Mouse (Mus musculus) cerebellum, adult 8-10 months (tissue): ENCODE results near the gene Gm21987.

Experiments
- DNase-seq: peaks from one replicate; pipeline ENCODE4 v3.0.0; 2022

Gene Gm21987

DNA sequence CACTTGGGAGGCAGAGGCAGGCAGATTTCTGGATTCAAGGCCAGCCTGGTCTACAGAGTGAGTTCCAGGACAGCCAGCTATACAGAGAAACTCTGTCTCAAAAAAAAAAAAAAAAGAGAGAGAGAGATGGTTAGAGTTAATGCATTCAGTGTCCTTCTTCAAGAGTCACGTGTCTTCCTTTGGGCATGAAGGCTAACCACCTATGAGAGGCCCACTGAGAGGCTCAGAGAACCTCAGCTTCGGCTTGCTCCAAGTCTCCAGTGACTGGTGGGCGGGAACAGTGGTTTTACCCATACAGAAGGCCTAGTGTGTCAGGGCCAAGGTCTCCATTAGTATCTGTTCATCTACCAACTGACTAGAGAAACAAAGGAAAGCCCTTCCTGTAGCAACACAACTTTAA, 52.2 kb downstream of the Gm21987 start:
- no peak for DNase-seq

DNA sequence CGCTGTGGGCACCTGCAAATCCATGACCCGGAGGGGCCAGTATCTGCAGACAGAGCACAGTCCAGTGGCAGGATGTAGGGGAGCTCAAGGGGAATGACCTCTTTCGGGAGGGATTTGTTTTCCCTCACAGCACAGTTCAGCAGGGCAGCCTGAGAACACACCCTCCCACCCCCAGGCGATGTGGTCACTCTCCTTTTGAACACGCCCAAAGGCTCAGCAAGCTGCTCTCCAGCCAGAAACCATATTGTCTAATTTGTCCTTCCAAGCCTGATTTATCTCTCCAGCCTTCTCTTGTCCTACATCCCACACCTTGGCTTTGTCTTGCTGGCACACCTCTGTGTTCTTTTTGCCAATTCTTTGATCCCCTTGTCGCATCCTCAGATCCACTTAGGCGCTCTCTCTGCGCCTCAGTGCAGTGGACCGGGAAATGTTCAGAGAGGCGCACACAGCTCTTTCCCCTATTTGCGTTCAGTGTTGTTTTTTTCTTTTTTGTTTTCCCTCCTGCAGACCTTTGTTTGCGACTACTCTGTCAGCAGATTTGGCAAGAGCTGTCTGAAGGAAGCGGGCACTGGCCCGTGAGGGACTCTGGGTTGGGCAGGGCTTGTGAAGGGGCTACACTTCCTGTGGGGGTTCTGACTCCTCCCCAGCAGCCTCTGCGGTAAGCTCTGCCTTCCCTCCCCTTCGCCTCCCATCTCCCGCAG, 52.8 kb downstream of the Gm21987 start:
- DNase-seq: no peak

DNA sequence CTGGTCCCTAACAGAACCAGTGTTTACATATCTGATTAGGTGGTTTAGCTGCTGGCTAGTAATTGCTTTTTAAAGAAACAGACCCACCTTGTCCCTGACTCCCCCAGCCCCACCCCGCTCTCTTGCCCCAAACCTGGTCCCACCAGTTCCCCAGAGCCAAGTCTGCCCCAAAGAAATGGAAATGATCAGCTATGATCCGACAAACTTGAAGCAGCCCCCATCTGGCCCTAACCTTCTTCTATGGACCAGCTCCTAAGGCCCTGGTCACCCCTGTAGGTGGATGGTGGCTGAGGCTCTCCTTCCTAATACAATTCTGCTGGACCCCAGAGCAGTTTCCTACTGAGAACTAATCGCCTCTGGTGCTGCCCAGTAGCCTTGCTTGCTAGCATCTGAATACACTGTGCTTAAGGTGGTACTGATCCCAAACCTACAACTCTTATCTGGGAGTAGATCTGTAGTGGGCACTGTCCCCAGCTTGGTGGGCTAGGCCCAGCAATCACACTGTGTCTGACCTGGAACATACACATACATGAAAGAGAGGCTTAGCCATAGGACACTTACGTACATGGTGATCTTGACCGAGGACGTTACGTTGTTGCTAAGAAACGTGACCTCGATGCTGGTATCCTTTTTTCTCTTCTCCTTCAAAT, 53.6 kb downstream of the Gm21987 start:
- DNase-seq: no peak

DNA sequence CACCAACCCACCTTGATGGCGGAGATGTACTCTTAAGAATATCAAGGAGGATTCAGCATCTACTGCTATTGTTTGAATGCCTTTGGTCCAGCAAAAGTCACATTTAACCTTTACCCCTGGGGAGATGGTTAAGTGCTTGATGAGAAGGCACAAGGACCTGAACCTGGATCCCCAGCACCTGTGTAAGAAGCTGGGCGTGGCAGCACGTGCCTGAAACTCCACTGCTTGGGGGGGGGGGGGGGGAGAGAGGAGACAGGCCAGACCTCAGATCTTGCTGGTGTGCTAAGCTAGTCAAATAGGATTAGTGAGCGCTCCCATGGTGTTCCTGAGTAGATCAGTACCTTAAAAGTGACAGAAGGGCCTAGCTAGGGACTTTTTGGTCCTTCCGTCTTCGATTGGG, 54.6 kb downstream of the Gm21987 start:
- no peak for DNase-seq

DNA sequence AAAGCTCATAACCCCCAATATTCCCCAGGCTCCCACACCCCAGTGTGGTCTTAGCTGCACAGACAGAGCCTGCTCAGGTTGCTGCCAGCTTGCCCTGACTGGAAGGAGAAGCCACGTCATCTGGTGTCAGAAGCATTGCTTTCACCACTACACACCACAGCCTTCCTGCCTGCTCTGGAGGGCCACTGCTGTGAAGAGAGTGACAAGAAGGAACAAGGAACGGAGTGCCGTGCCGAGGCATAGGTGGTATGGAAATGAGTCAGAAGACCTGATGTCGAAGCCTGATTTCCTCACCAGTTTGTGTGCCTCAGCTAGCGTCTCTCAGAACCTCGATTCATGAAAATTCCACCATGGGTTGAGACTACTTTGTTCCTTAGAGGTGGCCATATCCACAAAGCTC, 56.8 kb downstream of the Gm21987 start:
- DNase-seq: no peak

DNA sequence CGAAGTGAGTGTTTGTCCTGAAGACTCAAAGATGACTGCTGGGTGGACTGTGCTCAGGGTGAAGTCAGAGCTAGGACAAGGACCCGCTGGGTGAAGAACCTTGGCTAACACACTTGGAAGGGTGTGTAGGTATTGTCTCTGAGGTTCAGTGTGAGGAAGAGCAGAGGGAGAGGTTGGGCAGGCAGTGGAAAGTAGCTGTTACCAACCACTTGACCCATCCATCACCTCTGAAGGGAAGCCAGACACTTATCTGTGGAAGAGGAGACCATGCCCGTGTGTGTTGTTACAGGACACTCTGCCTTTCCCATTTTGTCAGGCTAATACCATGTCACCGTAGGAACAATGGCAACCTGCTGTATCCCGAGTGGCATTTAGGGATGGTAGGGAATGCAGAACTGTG, 59.5 kb downstream of the Gm21987 start:
- DNase-seq: no peak

DNA sequence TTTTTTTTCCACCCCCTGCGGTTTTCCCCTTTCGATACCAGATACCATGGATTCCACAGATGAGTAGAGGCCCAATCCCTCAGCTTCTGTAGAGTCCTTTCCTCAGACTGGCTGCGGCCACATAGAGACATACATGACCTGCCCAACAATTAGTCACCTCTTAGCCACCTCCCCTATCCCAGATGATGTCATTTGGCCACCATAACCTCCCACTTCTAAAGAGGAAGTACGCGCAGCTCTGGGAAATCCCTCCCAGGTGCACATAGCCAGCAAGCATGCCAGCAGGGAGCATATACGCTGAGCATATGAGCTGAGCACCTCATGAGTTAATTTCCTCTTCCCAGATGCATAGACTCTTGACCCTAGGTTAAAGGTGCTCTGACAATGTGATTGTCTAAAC, 59.9 kb downstream of the Gm21987 start:
- DNase-seq: no peak

DNA sequence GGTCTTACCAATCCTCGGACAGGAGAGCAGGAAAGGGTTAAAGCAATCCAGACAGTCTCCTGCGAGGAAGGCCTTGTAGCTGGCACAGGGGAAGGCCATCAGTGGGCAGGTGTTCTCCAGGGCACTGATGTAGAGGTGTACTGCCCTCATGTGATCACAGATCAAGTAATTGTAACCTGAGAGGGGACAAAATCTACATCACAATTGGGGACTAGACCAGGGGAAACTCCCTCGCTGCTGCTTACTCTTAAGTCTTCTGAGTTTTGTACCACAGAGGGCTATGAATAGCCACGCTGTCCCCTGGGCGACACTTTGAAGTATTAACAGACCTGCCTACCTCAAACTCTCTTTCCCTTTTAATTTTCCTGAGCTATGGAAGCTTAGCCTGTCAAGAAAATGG, 60.7 kb downstream of the Gm21987 start:
- no peak for DNase-seq

DNA sequence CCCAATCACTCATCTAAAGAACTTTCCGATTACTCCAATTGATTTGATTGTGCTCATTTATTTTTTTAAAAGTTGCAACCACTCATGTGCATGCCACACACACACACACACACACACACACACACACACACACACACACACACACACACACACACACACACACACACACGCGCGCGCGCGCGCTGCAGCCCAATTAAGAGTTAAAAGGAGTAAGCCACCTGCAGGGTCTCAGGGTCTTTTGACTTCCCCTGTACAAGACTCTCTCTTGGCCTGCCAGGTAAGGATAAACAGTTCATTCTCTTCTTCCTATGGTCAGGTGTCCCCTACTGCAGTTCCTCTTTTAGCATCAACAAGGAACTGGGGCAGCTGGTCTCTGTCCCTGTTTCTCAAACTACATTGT, 61.6 kb downstream of the Gm21987 start:
- DNase-seq: no peak
